Mouse (Mus musculus): ENCODE results near the gene Tgfb1i1.

Tgfb1i1 gene

DNA sequence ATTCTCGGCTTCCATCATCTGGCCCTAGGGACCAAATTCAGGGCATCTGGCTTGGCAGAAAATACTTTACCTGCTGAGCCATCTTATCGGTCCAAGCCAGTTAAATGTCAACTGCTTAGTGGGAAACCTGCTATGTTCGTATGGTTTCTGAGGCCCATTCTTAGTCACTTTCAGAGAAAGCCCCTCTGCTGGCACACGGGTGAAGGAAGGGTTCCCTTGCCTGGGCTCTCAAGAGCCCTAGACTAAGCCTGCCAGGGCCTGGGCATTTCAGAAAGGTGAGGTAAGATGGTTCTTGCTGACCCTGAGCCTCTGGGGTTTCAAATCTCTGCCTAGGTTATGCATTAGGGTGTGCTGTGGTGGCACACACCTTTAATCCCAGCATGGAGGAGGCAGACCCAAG, 1.1 kb upstream of the Tgfb1i1 start:
- no peak for DNase-seq

DNA sequence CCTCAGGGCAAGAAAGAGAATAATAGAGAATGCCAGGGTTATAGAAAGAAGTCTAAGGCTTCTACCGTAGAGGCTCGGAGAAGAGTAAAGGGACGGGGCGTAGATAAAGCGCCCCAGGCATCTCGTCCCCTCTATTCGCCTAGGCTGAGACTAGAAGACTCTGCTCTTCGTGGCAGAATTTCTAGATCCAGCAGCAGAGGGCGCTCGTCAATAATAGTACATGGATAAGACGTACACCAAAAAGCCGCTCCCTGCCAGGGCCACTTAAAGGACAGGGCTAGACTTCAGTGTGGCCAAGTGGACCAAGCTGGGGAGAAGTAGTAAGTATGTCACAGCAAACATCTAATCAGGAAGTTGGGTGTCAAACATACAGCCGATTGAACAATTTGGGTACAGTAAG, 831 bp downstream of the Tgfb1i1 start:
- peak; percentile 96 for DNase-seq

DNA sequence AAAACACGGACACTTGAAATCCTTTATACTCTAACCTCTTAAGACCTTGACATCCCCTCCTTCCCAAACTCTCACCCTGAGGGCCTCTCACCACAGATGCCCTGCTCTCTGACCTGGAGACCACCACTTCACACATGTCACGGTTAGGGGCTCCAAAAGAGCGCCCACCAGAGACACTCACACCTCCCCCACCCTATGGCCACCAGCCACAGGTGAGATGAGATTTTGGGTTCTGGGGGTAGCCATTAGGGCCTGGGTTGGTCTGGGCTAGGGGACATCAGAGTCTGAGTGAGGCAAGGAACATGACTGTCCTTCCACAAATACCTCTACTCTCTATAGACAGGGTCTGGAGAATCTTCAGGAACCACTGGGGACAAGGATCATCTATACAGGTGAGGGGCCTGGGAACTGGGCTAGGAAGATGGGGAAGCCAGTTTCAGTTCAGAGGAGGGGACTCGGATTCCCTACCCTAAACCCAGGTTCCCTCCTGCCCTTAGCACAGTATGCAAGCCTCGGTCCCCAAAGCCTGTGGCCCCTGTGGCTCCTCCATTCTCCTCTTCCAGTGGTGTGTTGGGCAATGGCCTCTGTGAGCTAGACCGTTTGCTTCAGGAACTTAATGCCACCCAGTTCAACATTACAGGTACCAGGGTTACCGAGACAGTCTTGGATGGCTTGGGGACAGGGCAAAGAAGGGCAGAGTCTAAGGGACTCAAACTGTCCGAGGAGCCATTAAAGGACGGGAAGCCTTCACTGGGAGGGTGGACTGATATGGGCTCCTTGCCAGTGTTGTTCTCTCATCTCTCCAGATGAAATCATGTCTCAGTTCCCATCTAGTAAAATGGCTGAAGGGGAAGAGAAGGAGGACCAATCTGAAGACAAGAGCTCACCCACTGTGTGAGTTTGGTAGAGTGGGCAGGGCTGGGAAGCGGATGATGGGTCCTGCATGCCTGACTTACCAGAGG, 1.8 kb downstream of the Tgfb1i1 start:
- DNase-seq = peak; percentile 57

DNA sequence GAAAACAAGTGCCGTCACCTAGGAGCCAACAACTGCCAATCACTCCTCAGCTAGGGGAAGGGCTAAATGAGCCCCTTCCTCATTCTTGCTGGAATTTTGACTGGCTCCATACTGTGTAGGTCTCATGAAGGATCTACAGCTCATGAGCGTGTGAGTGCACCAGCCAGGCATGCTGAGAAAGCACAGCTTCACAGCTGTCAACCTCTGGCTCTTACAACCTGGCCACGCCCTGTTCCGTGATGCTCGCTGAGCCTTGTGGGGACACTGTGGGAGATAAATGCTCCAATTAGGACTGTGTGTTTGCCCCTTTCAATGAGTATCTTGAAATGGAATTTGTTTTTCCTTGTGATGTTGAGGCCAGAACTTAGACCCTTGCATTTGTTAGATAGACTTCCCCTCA, 3.4 kb downstream of the Tgfb1i1 start:
- DNase-seq = no peak

DNA sequence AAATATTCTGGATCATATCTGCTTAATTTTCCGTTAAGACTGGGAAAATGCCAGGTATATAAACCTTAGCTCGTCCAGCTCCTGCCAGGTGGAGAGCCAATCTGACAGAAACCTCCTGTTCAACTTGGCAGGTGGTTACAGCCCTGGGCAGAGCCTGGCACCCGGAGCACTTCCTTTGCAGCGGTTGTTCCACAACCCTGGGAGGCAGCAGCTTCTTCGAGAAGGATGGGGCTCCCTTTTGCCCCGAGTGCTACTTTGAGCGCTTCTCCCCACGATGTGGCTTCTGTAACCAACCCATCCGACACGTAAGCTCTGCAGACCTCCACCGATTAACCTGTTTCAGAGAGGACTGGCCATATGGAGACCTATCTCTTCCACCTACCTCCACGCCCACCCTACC, 5.3 kb downstream of the Tgfb1i1 start:
- DNase-seq = no peak

DNA sequence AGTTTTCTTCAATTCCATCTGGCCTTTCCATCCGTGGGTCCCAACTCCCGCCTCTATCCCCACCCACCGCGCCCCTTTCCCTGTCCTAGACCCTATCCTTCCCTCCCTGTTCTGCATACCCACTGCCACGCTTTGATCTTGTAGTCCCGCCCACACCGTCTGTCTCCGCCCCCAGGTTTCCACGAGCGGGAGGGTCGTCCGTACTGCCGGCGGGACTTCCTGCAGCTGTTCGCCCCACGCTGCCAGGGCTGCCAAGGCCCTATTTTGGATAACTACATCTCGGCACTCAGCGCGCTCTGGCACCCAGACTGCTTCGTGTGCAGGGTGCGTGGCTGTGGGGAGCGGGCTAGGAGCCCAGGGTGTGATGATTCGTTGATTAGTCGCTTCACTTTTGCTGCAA, 6.0 kb downstream of the Tgfb1i1 start:
- DNase-seq = peak; percentile 68

DNA sequence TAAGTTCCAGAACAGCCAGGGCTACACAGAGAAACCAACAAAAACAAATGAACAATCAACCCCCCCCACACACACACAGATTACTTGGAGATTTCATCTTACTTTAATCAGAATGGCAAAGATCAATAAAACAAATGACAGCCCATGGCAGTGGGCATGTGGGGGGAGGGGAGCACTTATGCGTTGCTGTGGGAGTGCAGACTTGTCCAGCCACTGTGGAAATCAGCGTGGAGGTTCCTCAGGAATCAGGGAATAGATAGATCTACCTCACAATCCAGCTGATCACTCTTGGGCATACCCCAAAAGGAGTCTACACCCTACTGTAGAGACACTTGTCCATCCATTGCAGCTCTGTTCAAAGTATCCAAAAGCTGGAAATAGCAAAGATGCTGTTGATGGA, 8.4 kb downstream of the Tgfb1i1 start:
- DNase-seq = no peak

DNA sequence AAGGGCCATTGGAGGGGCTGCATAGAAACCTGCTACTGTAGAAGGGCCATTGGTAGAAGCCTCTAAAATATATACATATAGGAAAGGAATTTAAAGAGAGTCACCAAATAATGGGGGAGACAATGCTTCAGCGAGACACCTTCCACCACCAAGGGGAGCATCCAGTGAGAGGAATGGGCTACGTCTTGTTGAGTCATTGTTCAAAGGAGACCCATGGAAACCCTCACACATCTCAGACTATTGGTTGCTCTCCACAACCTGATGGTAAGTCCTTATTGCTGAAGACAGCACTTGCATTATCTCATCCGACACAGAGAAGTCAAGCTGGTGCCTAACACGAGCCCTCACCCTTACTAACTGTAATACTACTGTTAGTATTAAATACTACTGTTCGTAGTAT, 9.1 kb downstream of the Tgfb1i1 start:
- no peak for DNase-seq

DNA sequence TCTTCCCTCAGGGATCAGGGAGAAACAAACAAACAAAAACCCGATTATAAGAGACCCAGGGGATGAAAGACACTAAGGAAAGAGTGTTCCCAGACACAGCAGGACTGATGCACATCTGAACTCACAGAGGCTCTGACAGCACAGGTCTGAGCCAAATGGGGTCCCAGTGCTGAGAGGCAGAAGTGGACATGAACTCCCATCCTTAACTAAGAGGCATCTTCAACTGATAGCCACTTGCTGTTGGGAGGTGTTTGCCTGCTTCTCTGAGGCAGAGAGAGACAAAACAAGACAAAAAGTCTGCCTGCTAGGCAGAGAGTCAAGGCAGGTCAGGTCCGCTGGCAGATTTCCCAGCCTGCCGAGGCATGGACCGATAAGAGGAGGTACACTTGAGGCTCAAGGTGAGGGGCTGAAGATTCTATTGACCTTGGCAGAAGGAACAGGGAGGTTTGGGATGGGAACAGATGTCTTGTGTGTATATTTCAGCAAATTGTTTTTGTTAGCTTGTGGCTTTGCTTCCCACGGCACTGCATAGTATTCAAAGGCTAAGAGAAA, 10.2 kb downstream of the Tgfb1i1 start:
- peak; percentile 51 for DNase-seq

DNA sequence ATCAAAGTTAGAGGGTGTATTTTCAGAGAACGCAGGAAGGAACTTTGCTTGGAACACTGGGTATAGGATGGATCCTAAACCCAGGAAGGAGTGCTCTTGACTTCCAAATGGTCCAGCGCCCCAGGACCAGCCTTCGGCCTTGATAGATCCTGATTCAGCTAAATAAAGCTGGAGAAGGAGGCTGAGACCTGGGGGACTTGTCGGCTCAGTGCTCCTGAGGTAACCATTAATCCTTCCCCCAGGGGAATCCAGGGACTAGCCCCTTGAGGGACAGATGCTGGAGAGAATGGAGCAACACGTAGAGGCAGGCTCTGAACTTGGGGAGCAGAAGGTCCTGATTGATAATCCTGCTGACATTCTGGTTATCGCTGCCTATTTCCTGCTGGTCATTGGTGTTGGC, 18.8 kb downstream of the Tgfb1i1 start, which contains the start of gene Slc5a2:
Gene Slc5a2, plus strand, starts transcription at position 247 of the 400 bp plus-strand sequence.
- no peak for DNase-seq

DNA sequence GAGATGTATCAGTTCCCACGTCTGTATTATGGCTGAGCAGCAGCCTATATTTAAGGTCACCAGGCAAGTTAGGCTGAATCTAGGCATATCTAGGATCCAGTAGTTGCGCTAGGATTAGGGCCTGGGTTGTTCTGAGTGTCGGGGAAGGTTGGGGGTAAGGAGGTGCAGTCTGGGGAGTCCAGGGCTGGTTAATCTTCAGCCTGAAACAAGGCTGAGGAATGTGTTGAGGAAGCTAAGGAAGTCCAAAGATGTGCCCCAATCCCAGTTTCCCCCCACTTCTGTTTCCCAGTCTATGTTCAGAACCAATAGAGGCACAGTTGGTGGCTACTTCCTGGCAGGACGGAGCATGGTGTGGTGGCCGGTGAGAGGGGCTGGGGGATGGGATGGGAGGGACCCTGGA, 19.4 kb downstream of the Tgfb1i1 start:
- no peak for DNase-seq

DNA sequence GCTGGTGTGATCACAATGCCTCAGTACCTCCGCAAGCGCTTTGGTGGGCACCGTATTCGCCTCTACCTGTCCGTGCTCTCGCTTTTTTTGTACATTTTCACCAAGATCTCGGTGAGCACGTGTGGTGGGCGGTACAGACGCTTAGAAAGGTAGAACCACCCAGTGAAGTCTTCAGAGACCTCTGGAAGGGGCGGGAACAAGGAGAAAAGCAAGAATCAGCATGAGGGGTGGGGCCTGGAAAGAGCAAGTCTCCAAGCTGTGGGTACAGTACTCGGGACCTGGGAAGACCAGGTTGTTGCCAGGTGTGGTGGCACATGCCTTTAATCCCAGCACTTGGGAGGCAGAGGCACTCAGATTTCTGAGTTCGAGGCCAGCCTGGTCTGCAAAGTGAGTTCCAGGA, 20.8 kb downstream of the Tgfb1i1 start:
- DNase-seq = no peak

DNA sequence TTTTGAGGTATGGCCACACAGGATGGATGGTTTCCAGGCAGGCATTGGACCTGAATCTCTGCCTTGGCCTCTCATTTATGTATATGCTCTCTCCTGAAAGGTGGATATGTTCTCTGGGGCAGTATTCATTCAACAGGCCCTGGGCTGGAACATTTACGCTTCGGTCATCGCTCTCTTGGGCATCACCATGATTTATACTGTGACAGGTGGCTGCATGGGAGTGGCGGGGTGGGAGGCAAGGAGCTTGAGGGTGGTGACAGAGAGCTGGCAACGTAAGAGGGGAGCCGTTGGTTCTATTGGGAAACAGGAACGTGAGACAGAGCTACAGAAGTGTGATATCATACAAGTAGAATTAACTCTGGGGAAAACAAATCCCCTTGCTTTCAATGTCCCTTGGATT, 21.2 kb downstream of the Tgfb1i1 start:
- no peak for DNase-seq

DNA sequence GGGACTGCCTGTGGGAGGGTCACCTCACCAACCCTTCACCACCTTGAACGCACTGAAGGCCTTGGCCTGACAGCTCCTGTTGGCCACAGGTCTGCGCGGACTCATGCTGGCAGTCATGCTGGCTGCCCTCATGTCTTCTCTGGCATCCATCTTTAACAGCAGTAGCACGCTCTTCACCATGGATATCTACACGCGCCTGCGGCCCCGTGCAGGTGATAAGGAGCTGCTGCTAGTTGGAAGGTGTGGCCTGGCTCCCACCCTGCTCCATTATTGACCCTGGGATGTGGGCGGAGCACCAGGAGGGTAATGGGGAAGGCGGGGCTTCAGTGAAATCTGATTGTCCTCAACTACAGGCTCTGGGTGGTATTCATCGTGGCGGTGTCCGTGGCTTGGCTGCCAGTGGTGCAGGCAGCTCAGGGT, 23.8 kb downstream of the Tgfb1i1 start:
- DNase-seq = no peak

DNA sequence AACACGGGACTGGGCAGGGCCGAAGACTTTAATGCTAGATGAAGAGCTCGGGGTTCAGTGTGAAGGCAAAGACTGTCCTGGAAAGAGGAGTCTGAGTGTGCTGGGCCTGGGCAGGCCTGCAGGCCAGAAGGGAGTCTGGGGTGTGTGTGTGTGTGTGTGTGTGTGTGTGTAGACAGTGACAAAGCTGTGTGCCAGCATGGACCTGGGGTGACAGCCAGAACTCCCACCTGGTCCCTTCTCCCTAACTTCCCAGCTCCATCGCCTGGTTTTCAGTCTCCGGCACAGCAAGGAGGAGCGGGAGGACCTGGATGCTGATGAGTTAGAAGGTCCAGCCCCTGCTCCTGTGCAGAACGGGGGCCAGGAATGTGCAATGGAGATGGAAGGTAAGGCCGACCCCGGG, 24.9 kb downstream of the Tgfb1i1 start:
- no peak for DNase-seq

DNA sequence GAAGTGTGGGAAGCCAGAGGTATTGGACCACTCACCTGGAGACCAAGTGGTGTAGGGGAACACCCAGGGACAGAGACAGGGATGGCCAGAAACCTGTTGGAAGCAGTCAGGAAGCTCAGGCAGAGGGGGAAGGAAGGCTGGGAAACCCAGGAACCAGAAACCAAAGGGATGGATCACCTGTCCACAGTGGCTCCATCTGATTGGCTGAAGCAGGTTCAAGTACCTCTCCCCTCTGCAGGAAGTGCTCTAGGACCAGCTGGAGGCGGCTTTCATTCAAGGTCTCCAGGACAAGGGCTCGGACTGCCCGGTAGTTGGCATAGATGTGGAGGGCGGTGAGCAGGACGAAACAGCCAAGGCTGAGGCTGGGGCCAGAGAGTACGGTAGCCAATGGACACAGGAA, 29.4 kb downstream of the Tgfb1i1 start:
- no peak for DNase-seq

DNA sequence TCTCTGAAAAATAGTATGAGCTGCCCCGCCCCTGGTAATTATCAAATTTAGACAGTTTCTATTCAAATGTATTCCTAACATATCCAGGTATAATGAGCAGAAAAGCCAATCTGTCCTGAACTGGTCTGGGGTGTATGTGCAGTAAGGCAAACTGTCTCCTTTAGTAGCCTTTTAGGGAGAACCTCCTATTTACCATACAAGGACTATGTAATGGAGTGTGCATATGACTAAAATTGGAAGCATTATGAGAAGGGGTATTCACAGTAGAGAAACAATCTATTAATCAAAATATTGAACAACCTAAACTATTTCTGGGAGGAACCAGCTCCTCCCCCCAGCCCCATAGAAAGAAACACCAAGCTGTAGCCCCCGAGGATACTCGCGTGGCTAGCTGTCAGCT, 33.1 kb downstream of the Tgfb1i1 start:
- DNase-seq = no peak

DNA sequence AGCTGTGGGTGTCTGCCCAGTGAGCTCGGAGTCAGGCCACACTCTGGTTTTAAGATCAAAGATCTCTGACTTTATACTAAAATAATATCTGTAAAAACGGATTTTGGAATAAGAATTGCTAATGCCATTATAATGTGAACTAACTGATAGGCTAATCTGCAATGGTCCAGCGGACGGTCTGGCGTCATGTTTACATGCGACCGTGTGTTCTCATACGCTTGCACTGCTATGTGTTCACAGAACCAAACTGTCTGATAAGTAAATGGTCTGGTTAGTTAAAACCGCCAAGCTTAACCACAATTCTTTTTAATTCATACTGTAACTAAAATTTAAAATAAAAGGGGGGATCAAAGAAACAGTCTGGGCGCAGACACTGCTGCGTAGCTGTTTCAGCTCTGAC, 35.2 kb downstream of the Tgfb1i1 start:
- no peak for DNase-seq

DNA sequence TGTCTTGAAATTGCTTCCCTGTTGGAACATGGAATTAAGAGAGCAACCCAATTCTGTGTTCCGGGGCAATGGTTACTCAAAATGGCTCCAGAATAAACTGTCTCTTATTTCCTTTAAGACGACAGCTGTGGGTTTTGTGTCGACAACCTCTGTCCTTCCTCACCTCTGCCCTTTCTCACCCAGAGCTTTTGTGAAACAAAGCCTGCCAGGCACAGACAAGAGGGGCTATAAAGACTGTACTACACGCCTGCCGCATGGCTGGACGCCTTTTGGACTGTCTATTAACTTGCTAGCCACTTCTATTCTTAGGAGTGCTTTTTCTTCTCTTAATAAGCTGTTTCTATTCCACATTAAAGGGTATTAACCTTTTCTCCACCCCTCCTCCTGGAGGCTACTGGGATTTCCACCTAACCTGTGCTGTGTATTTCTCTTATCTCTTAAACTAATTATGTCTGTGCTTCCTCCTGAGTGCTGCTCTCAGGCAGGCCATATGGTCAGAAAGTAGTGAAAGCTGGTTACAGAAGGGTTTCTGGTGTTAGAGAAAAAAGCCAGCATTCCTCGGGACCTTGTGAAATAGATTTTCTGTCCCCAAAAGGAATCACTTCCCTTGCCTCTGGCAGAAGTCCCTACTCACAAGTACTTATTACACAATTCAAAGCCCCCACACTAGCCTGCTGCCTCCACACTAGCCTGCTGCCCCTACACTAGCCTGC, 36.1 kb downstream of the Tgfb1i1 start:
- peak; percentile 48 for DNase-seq

DNA sequence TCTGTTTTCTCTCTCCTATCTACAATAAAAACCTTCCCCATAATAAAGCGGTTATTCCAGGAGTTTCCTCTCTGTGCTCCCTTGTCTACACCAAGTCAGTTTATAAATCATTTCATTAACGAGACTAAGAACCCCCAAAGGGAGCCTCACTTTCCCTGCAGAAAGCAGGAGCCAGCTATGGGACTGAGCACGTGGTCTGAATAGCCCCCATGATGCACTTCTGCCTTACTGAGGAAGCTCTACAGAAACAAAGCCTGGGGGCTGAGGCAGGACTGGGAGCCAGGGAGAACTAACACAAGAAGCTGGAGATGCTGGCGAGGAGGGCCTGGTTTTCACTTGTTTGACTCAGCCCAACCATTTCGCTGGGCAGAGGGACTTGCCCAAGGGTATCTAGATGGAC, 37.4 kb downstream of the Tgfb1i1 start:
- no peak for DNase-seq

DNA sequence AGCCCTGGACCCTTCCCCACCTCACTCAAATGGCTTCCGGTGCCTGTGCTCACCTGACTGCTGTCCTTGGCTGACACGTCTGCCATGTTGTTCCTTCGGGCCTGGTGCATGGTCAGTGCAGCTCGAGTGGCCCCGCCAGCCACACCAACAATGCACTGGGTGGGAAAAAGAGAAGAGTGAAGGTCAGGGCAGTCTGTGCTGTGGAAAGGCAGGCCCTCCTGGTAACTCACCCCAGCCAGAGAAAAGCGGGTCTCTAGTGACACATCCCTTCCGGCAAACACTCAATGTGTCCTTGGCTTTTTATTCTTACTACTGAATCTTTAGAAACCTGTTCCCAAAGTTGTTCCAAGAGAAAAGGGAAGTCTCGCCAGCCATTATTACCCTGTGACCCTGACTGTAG, 38.4 kb downstream of the Tgfb1i1 start:
- no peak for DNase-seq

DNA sequence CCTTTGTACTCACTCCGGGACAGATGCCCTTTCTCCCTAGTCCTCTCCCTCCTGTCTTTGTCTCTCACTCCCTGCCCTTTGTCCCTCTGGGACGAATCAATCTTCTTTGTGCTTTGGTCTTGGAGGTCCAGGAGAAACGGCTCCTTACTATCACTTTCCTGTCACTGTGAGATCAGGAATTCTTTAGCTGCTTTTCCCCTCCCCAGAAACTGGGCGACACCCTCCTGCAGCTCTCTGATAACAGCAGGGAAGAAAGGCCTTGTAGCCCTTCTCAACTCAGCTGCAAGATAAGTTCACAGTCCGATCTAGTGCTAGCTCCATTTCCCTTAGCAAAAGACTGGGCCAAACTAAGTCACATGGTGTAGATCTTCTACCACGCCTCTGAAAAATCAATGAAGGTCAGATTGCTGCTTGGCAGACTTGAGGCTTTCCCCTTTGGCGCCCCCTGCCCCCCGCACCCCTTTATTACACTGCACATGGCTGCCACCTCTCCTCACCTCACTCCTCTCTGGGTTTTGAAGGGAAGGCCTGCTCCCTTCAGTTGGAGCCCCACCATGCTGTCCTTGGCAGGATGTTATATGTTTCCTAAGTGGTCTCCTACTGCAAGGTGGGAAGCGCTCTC, 42.4 kb downstream of the Tgfb1i1 start:
- no peak for DNase-seq

DNA sequence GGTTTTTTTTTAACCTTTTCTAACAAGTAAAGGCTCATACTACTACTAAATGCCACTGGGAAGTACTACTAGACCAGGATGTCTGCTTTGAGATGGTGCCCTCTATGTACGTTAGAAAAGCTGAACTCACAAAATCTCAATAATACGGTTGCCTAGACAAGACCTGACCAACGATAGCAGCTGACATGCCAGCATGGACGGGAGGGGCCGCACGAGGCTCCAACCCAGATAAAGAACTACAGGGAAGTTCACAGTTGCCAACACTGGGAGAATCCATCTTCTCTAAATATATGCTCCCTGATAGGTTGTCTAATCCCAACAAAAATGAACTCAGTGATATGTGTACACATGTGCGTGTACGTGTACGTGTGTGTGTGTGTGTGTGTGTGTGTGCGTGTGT, 48.2 kb downstream of the Tgfb1i1 start:
- no peak for DNase-seq

Measured in lung, postnatal 10 days (tissue).